Mouse (Mus musculus): ENCODE measurements around the gene Ica1. TPM values are rescaled to one million over a fixed set of nuclear protein-coding genes. Genes with fewer than 3 reads are reported as not detected.

Ica1 gene
- polyA plus RNA-seq, 1 experiment from 2014 or later: 14.8 TPM

- DNase-seq (ENCODE audit: low spot score): peak; percentile 10
- WGBS: 76% methylated on average over 12 of the region's 12 CpGs
Measured at GRCm38 (mm10) chr6:8694636-8695514, 83.4 kb downstream of the Ica1 start.

GRCm38 (mm10) chr6:8693926-8694635, 84.2 kb downstream of the Ica1 start:
- peak; percentile 24 for DNase-seq (ENCODE audit: low spot score)
- peak overlapping the region; percentile 74 for H3K27ac ChIP-seq
- 14% methylated on average over 10 of the region's 10 CpGs for WGBS
- no peak overlapping the region for H3K4me3 ChIP-seq
- H3K9me3 ChIP-seq: no peaks in the 10 kb centered on the region
- H3K36me3 ChIP-seq: no peaks in the 10 kb centered on the region
- H3K27me3 ChIP-seq (ENCODE audit: insufficient read depth, poor library complexity, severe bottlenecking): no peaks in the 10 kb centered on the region
- H3K4me1 ChIP-seq (replicated peaks): peaks cover 21% of the 10 kb centered on the region

More at GRCm38 (mm10) chr6:8694636-8695514, 83.4 kb downstream of the Ica1 start:
- H3K9me3 ChIP-seq: no peaks in the 10 kb centered on the region
- H3K27me3 ChIP-seq (ENCODE audit: insufficient read depth, poor library complexity, severe bottlenecking): no peaks in the 10 kb centered on the region
- H3K36me3 ChIP-seq: no peaks in the 10 kb centered on the region
- peak overlapping the region; percentile 74 for H3K27ac ChIP-seq
- H3K4me1 ChIP-seq (replicated peaks): peaks cover 21% of the 10 kb centered on the region
- no peak overlapping the region for H3K4me3 ChIP-seq

- Histone ChIP-seq H3K36me3 (no peaks in the 10 kb centered on the region), H3K27me3 (ENCODE audit: insufficient read depth, poor library complexity, severe bottlenecking) (no peaks in the 10 kb centered on the region), H3K4me3 (no peak overlapping the region), H3K4me1 (replicated peaks) (peaks cover 21% of the 10 kb centered on the region), H3K9me3 (no peaks in the 10 kb centered on the region), H3K27ac (peak overlapping the region; percentile 74)
- 46% methylated on average over 11 of the region's 11 CpGs for WGBS
- peak; percentile 5 for DNase-seq (ENCODE audit: low spot score)
Measured at GRCm38 (mm10) chr6:8693141-8693881, 85.0 kb downstream of the Ica1 start.

GRCm38 (mm10) chr6:8691199-8691975, 86.9 kb downstream of the Ica1 start:
- Histone ChIP-seq H3K36me3 (no peaks in the 10 kb centered on the region), H3K27ac (no peak overlapping the region), H3K9me3 (no peaks in the 10 kb centered on the region), H3K4me1 (replicated peaks) (peaks cover 21% of the 10 kb centered on the region), H3K27me3 (ENCODE audit: insufficient read depth, poor library complexity, severe bottlenecking) (no peaks in the 10 kb centered on the region), H3K4me3 (no peak overlapping the region)
- WGBS: 66% methylated on average over 2 of the region's 2 CpGs
- DNase-seq (ENCODE audit: low spot score): no peak

- no peaks in the 10 kb centered on the region for H3K36me3 ChIP-seq
- no peak for DNase-seq (ENCODE audit: low spot score)
- no peaks in the 10 kb centered on the region for H3K27me3 ChIP-seq (ENCODE audit: insufficient read depth, poor library complexity, severe bottlenecking)
- 70% methylated on average over 3 of the region's 3 CpGs for WGBS
- H3K9me3 ChIP-seq: no peaks in the 10 kb centered on the region
- no peak overlapping the region for H3K27ac ChIP-seq
- H3K4me1 ChIP-seq (replicated peaks): peaks cover 21% of the 10 kb centered on the region
- no peak overlapping the region for H3K4me3 ChIP-seq
Measured at GRCm38 (mm10) chr6:8690441-8690840, 87.8 kb downstream of the Ica1 start.

- Histone ChIP-seq H3K36me3 (no peaks in the 10 kb centered on the region), H3K27me3 (ENCODE audit: insufficient read depth, poor library complexity, severe bottlenecking) (no peaks in the 10 kb centered on the region), H3K9me3 (no peaks in the 10 kb centered on the region), H3K27ac (no peak overlapping the region), H3K4me1 (replicated peaks) (no peaks in the 10 kb centered on the region), H3K4me3 (no peak overlapping the region)
- 90% methylated on average over 14 of the region's 14 CpGs for WGBS
- DNase-seq (ENCODE audit: low spot score): no peak
Measured at GRCm38 (mm10) chr6:8686678-8687580, 91.4 kb downstream of the Ica1 start.

- no peaks in the 10 kb centered on the region for H3K27me3 ChIP-seq (ENCODE audit: insufficient read depth, poor library complexity, severe bottlenecking)
- WGBS: 91% methylated on average over 10 of the region's 10 CpGs
- no peak for DNase-seq (ENCODE audit: low spot score)
- no peaks in the 10 kb centered on the region for H3K4me1 ChIP-seq (replicated peaks)
- H3K4me3 ChIP-seq: no peak overlapping the region
- no peak overlapping the region for H3K27ac ChIP-seq
- H3K9me3 ChIP-seq: no peaks in the 10 kb centered on the region
- H3K36me3 ChIP-seq: no peaks in the 10 kb centered on the region
Measured at GRCm38 (mm10) chr6:8683379-8683778, 94.9 kb downstream of the Ica1 start.

- Histone ChIP-seq H3K9me3 (no peaks in the 10 kb centered on the region), H3K4me3 (no peak overlapping the region), H3K27me3 (ENCODE audit: insufficient read depth, poor library complexity, severe bottlenecking) (no peaks in the 10 kb centered on the region), H3K4me1 (replicated peaks) (no peaks in the 10 kb centered on the region), H3K36me3 (no peaks in the 10 kb centered on the region), H3K27ac (no peak overlapping the region)
- 89% methylated on average over 8 of the region's 8 CpGs for WGBS
- no peak for DNase-seq (ENCODE audit: low spot score)
Measured at GRCm38 (mm10) chr6:8680931-8681330, 97.4 kb downstream of the Ica1 start.

- Histone ChIP-seq H3K9me3 (no peaks in the 10 kb centered on the region), H3K4me1 (replicated peaks) (no peaks in the 10 kb centered on the region), H3K27me3 (ENCODE audit: insufficient read depth, poor library complexity, severe bottlenecking) (no peaks in the 10 kb centered on the region), H3K27ac (no peak overlapping the region), H3K36me3 (no peaks in the 10 kb centered on the region), H3K4me3 (no peak overlapping the region)
- 92% methylated on average over 4 of the region's 4 CpGs for WGBS
- no peak for DNase-seq (ENCODE audit: low spot score)
Measured at GRCm38 (mm10) chr6:8673013-8673412, 105.3 kb downstream of the Ica1 start.

- WGBS: 78% methylated on average over 4 of the region's 4 CpGs
- Histone ChIP-seq H3K4me1 (replicated peaks) (no peaks in the 10 kb centered on the region), H3K9me3 (no peaks in the 10 kb centered on the region), H3K36me3 (no peaks in the 10 kb centered on the region), H3K27me3 (ENCODE audit: insufficient read depth, poor library complexity, severe bottlenecking) (no peaks in the 10 kb centered on the region), H3K27ac (no peak overlapping the region), H3K4me3 (no peak overlapping the region)
- no peak for DNase-seq (ENCODE audit: low spot score)
Measured at GRCm38 (mm10) chr6:8669343-8669742, 108.9 kb downstream of the Ica1 start.

- Histone ChIP-seq H3K4me3 (no peak overlapping the region), H3K9me3 (no peaks in the 10 kb centered on the region), H3K27me3 (ENCODE audit: insufficient read depth, poor library complexity, severe bottlenecking) (no peaks in the 10 kb centered on the region), H3K36me3 (no peaks in the 10 kb centered on the region), H3K27ac (no peak overlapping the region), H3K4me1 (replicated peaks) (peaks cover 4% of the 10 kb centered on the region)
- 80% methylated on average over 6 of the region's 6 CpGs for WGBS
- DNase-seq (ENCODE audit: low spot score): no peak
Measured at GRCm38 (mm10) chr6:8668013-8668811, 110.1 kb downstream of the Ica1 start.
